Mouse (Mus musculus) testis, adult 2 months (tissue): ENCODE results near the gene Cib4.

Experiments used
- CTCF ChIP-seq: fragments of 200-500 bp; IDR thresholded peaks from 2 replicates; pipeline ENCODE4 v1.5.1; 2012; ENCODE audit warnings: low read depth, mild to moderate bottlenecking, inconsistent platforms, low read length, moderate library complexity; ENCODE audit not compliant: control insufficient read depth, insufficient read depth, insufficient replicate concordance
- POLR2A ChIP-seq: fragments of 200-500 bp; IDR thresholded peaks from 2 replicates; pipeline ENCODE4 v1.6.1; 2012; ENCODE audit warnings: low read depth, mild to moderate bottlenecking, inconsistent platforms, low read length, moderate library complexity; ENCODE audit not compliant: control insufficient read depth

- TF ChIP-seq POLR2A, result no peak
- no peak for TF ChIP-seq CTCF
Observed at GRCm38 (mm10) chr5:30589069-30589468, 43.4 kb upstream of the Cib4 start.
